ENCODE assay signal across 10 mouse cellular contexts in genomic region chr19:59198161-59198560, GRCm38 (mm10). TPM values are rescaled to one million over a fixed set of nuclear protein-coding genes. Genes with fewer than 3 reads are reported as not detected.
DNase-seq lines count a peak whose midpoint lies in the region; ATAC-seq lines count a peak whose summit lies in the region.
"Had no signal": no experiment of that assay in that cellular context is flagged by ENCODE, and none has a peak within 500 bp of the region (broad histone marks: within the 10 kb centered on the region; RNA-seq: fewer than 3 reads in every experiment).

No protein-coding gene starts in this region.

- 43% methylated on average over 7 of the region's 7 CpGs for WGBS in kidney, embryonic 14.5 days
- 39% methylated on average over 7 of the region's 7 CpGs for WGBS in forebrain, embryonic 16.5 days

- ATAC-seq in kidney, embryonic 14.5 days (ENCODE audit: low FRiP score, low TSS enrichment) = no peak
- peak; percentile 62; the same call in 1 of the 2 replicates for ATAC-seq in common myeloid progenitor, adult 5-6 weeks (replicated peaks; ENCODE audit: low read depth, poor library complexity, severe bottlenecking)
- no peak for ATAC-seq in forebrain, embryonic 16.5 days

- no peak overlapping the region for H3K4me3 ChIP-seq in kidney, embryonic 14.5 days (ENCODE audit: low read length)
- no peak overlapping the region for H3K4me3 ChIP-seq in forebrain, embryonic 16.5 days (replicated peaks; ENCODE audit: low read length)
- H3K4me3 ChIP-seq: heart, embryonic 15.5 days had no signal

- no peak overlapping the region for H3K4me2 ChIP-seq in kidney, embryonic 14.5 days (replicated peaks; ENCODE audit: low read depth, low read length)
- H3K4me2 ChIP-seq in forebrain, embryonic 16.5 days (ENCODE audit: low read length) = no peak overlapping the region
- H3K4me2 ChIP-seq: heart, embryonic 15.5 days had no signal

- H3K9ac ChIP-seq in kidney, embryonic 14.5 days (ENCODE audit: low read depth, low read length) = no peak overlapping the region
- H3K9ac ChIP-seq in forebrain, embryonic 16.5 days (replicated peaks; ENCODE audit: low read depth, low read length) = no peak overlapping the region
- H3K9ac ChIP-seq: heart, embryonic 15.5 days had no signal

- no peak overlapping the region for H3K27ac ChIP-seq in kidney, embryonic 14.5 days (ENCODE audit: low read depth, low read length)
- H3K27ac ChIP-seq in forebrain, embryonic 16.5 days (ENCODE audit: low read length) = no peak overlapping the region
- H3K27ac ChIP-seq: heart, embryonic 15.5 days had no signal

- H3K27me3 ChIP-seq in kidney, embryonic 14.5 days (ENCODE audit: control insufficient read depth, insufficient read depth, low read length) = peaks cover 51% of the 10 kb centered on the region
- peaks cover 35% of the 10 kb centered on the region for H3K27me3 ChIP-seq in forebrain, embryonic 16.5 days (replicated peaks; ENCODE audit: control insufficient read depth, insufficient read depth, low read length)

- peaks cover 9% of the 10 kb centered on the region for H3K9me3 ChIP-seq in kidney, embryonic 14.5 days (ENCODE audit: control insufficient read depth, low read length)
- H3K9me3 ChIP-seq in forebrain, embryonic 16.5 days (ENCODE audit: control insufficient read depth, low read length) = no peaks in the 10 kb centered on the region
- H3K9me3 ChIP-seq: heart, embryonic 15.5 days had no signal

- H3K4me1 ChIP-seq in kidney, embryonic 14.5 days (ENCODE audit: control insufficient read depth, insufficient read depth, low read length) = 0 out of 2 replicates have a peak, but pooled peaks cover 5% of the 10 kb centered on the region
- peaks cover 11% of the 10 kb centered on the region for H3K4me1 ChIP-seq in forebrain, embryonic 16.5 days (replicated peaks; ENCODE audit: control insufficient read depth, insufficient read depth, low read length)

- H3K36me3 ChIP-seq in kidney, embryonic 14.5 days (ENCODE audit: control insufficient read depth, insufficient read depth, low read length) = no peaks in the 10 kb centered on the region
- no peaks in the 10 kb centered on the region for H3K36me3 ChIP-seq in forebrain, embryonic 16.5 days (ENCODE audit: control insufficient read depth, insufficient read depth)
- H3K36me3 ChIP-seq: heart, embryonic 15.5 days had no signal

- peak; percentile 73 for DNase-seq in kidney, adult 18-20 months
- peak; percentile 80 for DNase-seq in NIH3T3 (ENCODE audit: low read depth)
- DNase-seq in kidney, adult 8-10 months = peak; percentile 40 to 80
- peak; percentile 72 for DNase-seq in lung, postnatal 36 days
- DNase-seq in spleen, postnatal 4 days (ENCODE audit: low spot score in 2 of 2) = peak; percentile 38 to 88

RNA-seq across cellular contexts. Expression of gene Kcnk18, which starts 20.9 kb away (rescaled TPM):
- polyA plus RNA-seq in kidney, embryonic 14.5 days (2014; fragmentation: Nextera tagmentation; extraction: Ambion mirVana) = not detected in 2 replicates
- total RNA-seq in common myeloid progenitor, adult 5-6 weeks (2017) = not detected in 2 replicates
- polyA plus RNA-seq in forebrain, embryonic 16.5 days (2015; fragmentation: Nextera tagmentation; extraction: Ambion mirVana) = not detected in 2 replicates
- polyA plus RNA-seq: heart, embryonic 15.5 days; neural tube, embryonic 14.5 days had no signal

RNA-seq across cellular contexts. Expression of gene Vax1, which starts 28.3 kb away (rescaled TPM):
- polyA plus RNA-seq in kidney, embryonic 14.5 days (2014; fragmentation: Nextera tagmentation; extraction: Ambion mirVana) = not detected in 2 replicates
- not detected in 2 replicates for total RNA-seq in common myeloid progenitor, adult 5-6 weeks (2017)
- polyA plus RNA-seq in forebrain, embryonic 16.5 days (2015; fragmentation: Nextera tagmentation; extraction: Ambion mirVana) = 0.89 and 1.0 TPM in 2 replicates
- polyA plus RNA-seq: heart, embryonic 15.5 days; neural tube, embryonic 14.5 days had no signal
